Mouse (Mus musculus) liver, embryonic 13.5 days (tissue): Measurements from ENCODE around the gene Cacnb2. TPM values are rescaled to one million over a fixed set of nuclear protein-coding genes. Genes with fewer than 3 reads are reported as not detected.

Experiments used
- ATAC-seq: fragments of 200-750 bp; cut with Nextera tagmentation; 2 replicates; pipeline ENCODE4 v1.8.0; 2017; ENCODE audit warnings: low read depth, mild to moderate bottlenecking, moderate number of reproducible peaks, moderate library complexity
- DNase-seq: peaks from one replicate; pipeline ENCODE4 v3.0.0; 2022
- H3K27ac ChIP-seq: fragments of 300-500 bp; sonication (generic); 2 replicates; pipeline ENCODE4 v1.5.1; 2015; ENCODE audit warnings: moderate library complexity, mild to moderate bottlenecking, inconsistent platforms
- H3K27me3 ChIP-seq: fragments of 300-500 bp; sonication (generic); 2 replicates; pipeline ENCODE4 v1.6.1; 2015; ENCODE audit warnings: mild to moderate bottlenecking, inconsistent platforms
- H3K36me3 ChIP-seq: fragments of 300-500 bp; sonication (generic); 2 replicates; pipeline ENCODE4 v1.6.1; 2015; ENCODE audit warnings: mild to moderate bottlenecking, inconsistent platforms
- H3K4me1 ChIP-seq: fragments of 300-500 bp; sonication (generic); replicated peaks from 2 replicates; pipeline ENCODE4 v1.6.1; 2015; ENCODE audit warnings: inconsistent platforms
- H3K4me2 ChIP-seq: fragments of 300-500 bp; sonication (generic); 2 replicates; pipeline ENCODE4 v1.6.1; 2015; ENCODE audit warnings: inconsistent platforms, mild to moderate bottlenecking, moderate library complexity
- H3K4me3 ChIP-seq: fragments of 300-500 bp; sonication (generic); replicated peaks from 2 replicates; pipeline ENCODE4 v1.5.1; 2015; ENCODE audit warnings: mild to moderate bottlenecking, inconsistent platforms
- H3K9ac ChIP-seq: fragments of 300-500 bp; sonication (generic); 2 replicates; pipeline ENCODE4 v1.6.1; 2015; ENCODE audit warnings: mild to moderate bottlenecking, inconsistent platforms
- H3K9me3 ChIP-seq: fragments of 300-500 bp; sonication (generic); replicated peaks from 2 replicates; pipeline ENCODE4 v1.6.1; 2016; ENCODE audit warnings: inconsistent platforms
- WGBS: fragments of 180-500 bp; shearing (Covaris S2); methylation state at CpG from one replicate; pipeline ENCODE4 v1.1.7; 2015; ENCODE audit not compliant: insufficient replicate concordance; 5-methylcytosine and 5-hydroxymethylcytosine counted together
- polyA plus RNA-seq: library from polyadenylated mRNA; unstranded; fragments of >200 nt; fragmentation: Nextera tagmentation; extraction: Ambion mirVana; gene quantifications from 2 replicates; pipeline ENCODE4 v1.2.1, GENCODE M21; 2015

Cacnb2 gene
- polyA plus RNA-seq, 1 experiment from 2014 or later, result 0.30 TPM

DNA sequence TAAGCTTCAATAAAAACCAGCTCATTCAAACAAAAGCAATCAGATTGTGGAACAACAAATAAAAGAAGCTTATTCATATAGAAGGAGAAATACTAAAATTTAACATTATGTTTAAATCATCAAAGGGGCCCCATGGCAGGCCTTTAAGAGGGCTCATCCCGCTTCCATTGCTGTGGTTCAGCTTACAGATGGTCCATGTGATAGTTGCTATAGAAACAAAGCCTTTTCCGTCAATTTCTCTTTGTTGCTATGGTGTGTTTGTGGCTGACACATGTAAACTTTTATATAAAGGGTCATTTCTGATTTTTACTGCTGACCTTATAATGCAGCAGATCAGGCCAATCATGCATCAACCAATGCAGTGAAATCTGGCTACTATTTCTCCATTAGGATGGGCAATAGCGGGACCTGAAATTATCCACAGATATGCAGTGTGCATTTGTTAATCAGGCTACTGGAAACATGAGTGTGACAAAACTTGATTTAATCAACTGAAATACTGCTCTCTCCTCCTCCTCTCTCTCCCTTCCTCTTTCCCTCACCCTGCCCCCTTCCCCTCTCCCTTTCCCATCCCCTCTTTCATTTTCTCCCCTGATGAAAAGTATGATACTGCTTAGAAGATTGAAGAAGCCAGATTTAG is 54.4 kb downstream of the Cacnb2 start:
- Histone ChIP-seq H3K4me2 (no peak overlapping the region), H3K27ac (no peak overlapping the region), H3K4me3 (no peak overlapping the region), H3K9me3 (no peaks in the 10 kb centered on the region), H3K9ac (no peak overlapping the region), H3K36me3 (no peaks in the 10 kb centered on the region), H3K4me1 (no peaks in the 10 kb centered on the region), H3K27me3 (no peaks in the 10 kb centered on the region)
- ATAC-seq, result no peak
- WGBS, result 60% methylated on average over 3 of the region's 3 CpGs
- no peak for DNase-seq

DNA sequence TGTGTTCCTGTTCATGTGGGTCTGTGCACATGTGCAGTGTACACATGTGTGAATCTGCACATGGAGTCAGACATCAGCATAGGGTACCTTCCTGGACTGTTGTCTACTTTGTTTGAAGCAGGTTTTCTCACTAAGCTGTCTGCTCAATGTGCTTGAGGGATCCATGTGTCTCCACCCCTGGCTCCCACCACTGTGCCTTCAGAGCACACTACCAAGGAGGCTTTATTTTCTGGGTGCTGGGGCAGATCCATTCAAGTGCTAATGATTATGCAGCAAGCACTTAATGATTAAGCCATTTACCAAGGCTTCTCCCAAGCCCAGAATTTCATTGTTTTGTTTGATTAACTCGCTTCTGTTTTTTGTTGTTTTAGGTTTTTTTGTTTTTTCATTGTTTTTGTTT is 62.3 kb downstream of the Cacnb2 start:
- Histone ChIP-seq H3K9me3 (no peaks in the 10 kb centered on the region), H3K4me2 (no peak overlapping the region), H3K9ac (no peak overlapping the region), H3K27me3 (no peaks in the 10 kb centered on the region), H3K4me1 (no peaks in the 10 kb centered on the region), H3K36me3 (no peaks in the 10 kb centered on the region), H3K4me3 (no peak overlapping the region), H3K27ac (no peak overlapping the region)
- DNase-seq (no peak), ATAC-seq (no peak)
- WGBS, result 45% methylated on average over 1 of the region's 1 CpGs

DNA sequence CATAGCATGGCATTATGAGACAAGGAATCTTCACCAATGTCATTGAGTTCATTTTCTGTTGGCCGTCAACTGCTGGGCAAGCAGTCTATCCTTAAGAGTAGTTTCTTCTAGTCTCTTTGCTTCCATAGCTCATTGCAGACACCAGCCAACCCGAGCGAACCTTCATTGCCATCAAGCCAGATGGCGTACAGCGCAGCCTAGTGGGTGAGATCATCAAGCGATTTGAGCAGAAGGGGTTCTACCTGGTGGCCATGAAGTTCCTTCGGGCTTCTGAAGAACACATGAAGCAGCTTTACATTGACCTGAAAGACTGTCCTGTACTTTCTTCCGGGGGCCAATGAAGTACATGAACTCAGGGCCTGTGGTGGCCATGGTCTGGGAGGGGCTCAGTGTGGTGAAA is 69.2 kb downstream of the Cacnb2 start:
- Histone ChIP-seq H3K4me1 (no peaks in the 10 kb centered on the region), H3K27ac (no peak overlapping the region), H3K4me3 (no peak overlapping the region), H3K36me3 (no peaks in the 10 kb centered on the region), H3K4me2 (no peak overlapping the region), H3K27me3 (no peaks in the 10 kb centered on the region), H3K9ac (no peak overlapping the region), H3K9me3 (no peaks in the 10 kb centered on the region)
- no peak for DNase-seq
- ATAC-seq, result no peak
- 73% methylated on average over 8 of the region's 8 CpGs for WGBS

DNA sequence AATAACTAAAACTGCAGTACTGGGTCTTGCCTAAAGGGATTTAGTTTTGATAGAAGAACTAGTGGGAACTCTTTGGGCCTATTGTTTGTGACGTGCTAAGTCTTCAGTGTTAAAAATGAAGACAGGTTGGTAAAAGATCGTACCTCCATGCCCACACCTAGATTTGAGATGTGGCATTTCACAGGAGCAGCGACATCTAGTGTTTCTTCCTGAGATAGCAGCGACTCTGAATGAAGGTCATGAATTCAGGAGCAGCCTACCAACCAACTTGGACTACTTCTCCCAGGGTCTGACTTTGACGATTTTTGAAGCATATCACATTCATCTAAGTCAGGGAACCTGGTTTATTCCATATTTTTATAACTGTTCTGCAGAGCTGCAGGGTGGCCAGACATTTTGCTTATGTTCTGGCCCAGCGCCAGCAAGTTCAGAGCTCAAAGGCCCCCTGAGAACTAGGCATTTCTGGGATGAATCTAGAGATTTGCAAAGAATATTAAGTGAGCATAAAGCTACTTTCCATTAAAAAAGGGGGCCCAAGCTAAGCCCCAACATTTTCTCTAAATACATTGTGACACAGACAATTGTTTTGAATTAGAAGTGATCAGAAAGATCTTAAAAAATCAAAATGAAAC is 74.1 kb downstream of the Cacnb2 start:
- ATAC-seq, result no peak
- WGBS, result 17% methylated on average over 6 of the region's 6 CpGs

DNA sequence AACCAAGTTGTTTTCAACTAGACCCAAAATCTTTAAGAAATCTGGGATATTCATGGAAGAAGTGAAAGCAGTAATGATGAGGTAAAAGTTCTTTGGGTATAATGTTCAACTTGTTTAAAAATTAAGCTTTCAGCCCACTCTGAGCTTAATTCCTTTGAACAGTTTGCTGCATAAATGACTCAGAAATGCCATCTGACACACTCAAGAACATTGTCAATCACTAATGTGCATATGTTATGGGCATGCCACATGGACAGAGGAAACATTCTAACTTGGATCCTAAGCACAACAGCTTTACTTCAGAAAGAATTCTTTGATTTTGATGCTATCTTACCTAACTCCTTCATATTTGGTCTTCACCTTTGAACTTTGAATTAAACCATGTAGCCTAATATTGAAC is 81.3 kb downstream of the Cacnb2 start:
- Histone ChIP-seq H3K4me3 (no peak overlapping the region), H3K9me3 (no peaks in the 10 kb centered on the region), H3K4me2 (no peak overlapping the region), H3K27ac (no peak overlapping the region), H3K9ac (no peak overlapping the region), H3K4me1 (no peaks in the 10 kb centered on the region), H3K27me3 (no peaks in the 10 kb centered on the region), H3K36me3 (no peaks in the 10 kb centered on the region)
- DNase-seq (no peak), ATAC-seq (no peak)

More for the DNA sequence above, 74.1 kb downstream of the Cacnb2 start:
- Histone ChIP-seq H3K36me3 (no peaks in the 10 kb centered on the region), H3K27ac (no peak overlapping the region), H3K4me1 (no peaks in the 10 kb centered on the region), H3K9ac (no peak overlapping the region), H3K9me3 (no peaks in the 10 kb centered on the region), H3K4me3 (no peak overlapping the region), H3K27me3 (no peaks in the 10 kb centered on the region), H3K4me2 (no peak overlapping the region)
- DNase-seq, result no peak

DNA sequence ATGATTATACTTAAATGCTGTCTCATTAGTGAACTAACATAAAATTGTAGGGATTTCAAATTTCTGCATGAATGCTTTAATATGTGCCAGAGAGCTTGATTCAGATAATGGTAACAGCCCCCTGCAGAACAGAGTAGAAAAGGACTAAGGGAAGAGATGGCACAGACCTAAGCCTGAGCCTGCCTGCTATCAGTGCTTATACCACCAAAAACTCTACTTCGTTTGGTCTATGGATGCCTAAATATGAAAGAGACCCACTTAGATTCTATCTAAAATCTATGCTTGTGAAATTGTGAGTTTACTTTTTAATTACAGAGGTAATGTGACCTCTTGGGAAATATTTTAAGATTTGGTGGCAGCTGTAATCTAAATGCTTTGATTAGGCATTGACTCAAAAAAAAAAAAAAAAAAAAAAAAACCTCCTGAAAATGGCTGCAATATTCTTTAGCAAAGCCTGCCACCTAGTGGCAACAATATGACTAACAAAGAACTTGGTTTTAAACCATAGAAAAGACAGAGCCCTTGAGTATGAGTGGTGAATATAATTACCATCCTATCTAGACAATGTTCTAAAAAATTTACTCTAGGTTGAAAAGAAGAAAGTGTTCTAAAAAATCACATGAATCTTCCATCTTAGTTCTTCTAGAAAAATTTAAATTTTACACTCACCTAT is 100.2 kb downstream of the Cacnb2 start:
- DNase-seq (no peak), ATAC-seq (no peak)

DNA sequence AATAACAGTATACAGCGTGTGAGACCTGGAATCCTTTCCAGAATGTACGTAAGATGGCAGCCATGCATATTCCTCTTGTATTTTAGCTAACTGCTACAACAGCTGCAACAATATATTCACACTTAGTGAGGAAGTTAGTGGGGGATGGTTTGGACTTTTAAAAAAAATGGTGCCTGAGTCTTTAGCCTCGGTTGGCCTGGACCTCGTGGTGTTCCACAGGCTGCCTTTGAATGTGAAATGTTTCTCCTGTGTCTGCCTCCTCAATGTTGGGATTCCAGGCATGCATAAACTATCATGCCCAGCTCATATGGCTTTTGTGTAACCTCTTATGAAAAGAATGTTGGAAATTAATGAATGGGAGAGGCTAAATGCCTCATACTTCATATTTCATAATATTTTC is 100.8 kb downstream of the Cacnb2 start:
- Histone ChIP-seq H3K9me3 (no peaks in the 10 kb centered on the region), H3K4me3 (no peak overlapping the region), H3K36me3 (no peaks in the 10 kb centered on the region), H3K4me2 (no peak overlapping the region), H3K9ac (no peak overlapping the region), H3K4me1 (no peaks in the 10 kb centered on the region), H3K27me3 (no peaks in the 10 kb centered on the region), H3K27ac (no peak overlapping the region)
- DNase-seq (no peak), ATAC-seq (no peak)
- WGBS, result 61% methylated on average over 4 of the region's 4 CpGs

More for the DNA sequence above, 100.2 kb downstream of the Cacnb2 start:
- H3K4me3 ChIP-seq, result no peak overlapping the region
- H3K36me3 ChIP-seq, result no peaks in the 10 kb centered on the region
- no peaks in the 10 kb centered on the region for H3K4me1 ChIP-seq
- no peaks in the 10 kb centered on the region for H3K9me3 ChIP-seq
- WGBS, result 50% methylated on average over 1 of the region's 1 CpGs
- H3K27me3 ChIP-seq, result no peaks in the 10 kb centered on the region
- no peak overlapping the region for H3K27ac ChIP-seq
- H3K4me2 ChIP-seq, result no peak overlapping the region
- no peak overlapping the region for H3K9ac ChIP-seq

DNA sequence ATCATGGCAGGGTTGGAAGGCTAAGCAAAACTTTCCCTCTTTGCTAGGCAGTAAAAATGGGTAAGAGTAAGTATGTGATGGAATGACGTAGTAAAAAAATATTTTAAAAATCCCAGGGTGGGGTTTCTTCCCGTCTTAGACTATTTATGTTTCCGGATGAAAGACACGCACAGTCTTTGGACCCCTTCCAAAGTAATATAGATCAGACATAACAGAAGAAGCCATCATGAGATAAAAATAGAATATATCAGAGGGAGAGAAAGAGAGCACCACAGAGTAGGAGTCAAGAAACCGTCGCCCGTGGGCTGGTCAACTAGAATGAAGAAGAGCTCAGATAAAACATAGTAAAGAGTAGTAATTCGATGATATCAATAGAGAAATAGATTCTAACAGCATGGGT is 107.4 kb downstream of the Cacnb2 start:
- no peaks in the 10 kb centered on the region for H3K27me3 ChIP-seq
- H3K4me1 ChIP-seq, result no peaks in the 10 kb centered on the region
- no peak overlapping the region for H3K27ac ChIP-seq
- H3K4me2 ChIP-seq, result no peak overlapping the region
- WGBS, result 73% methylated on average over 8 of the region's 8 CpGs
- no peak overlapping the region for H3K4me3 ChIP-seq
- no peak overlapping the region for H3K9ac ChIP-seq
- H3K36me3 ChIP-seq, result no peaks in the 10 kb centered on the region
- ATAC-seq (no peak), DNase-seq (no peak)
- no peaks in the 10 kb centered on the region for H3K9me3 ChIP-seq

DNA sequence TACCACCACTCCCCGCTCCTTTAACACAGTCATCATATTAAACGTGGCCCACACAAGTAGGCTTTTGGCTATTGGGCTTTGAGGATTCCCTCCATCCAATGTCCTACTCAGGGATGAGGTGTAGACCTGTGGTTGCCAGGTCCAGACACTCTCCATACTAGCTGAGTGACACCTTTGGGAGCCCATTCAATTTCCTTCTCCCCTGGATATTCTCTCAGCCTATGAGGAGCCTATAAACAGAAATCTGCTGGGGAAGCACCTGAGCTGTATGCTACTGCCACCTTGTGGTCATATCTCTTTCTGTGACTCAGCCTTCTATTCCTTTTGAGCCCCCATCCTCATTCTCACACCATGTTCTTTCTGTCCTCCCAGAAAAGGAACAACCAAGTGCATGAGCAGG is 108.9 kb downstream of the Cacnb2 start:
- WGBS, result 65% methylated on average over 2 of the region's 2 CpGs
- no peak overlapping the region for H3K27ac ChIP-seq
- no peak for DNase-seq

DNA sequence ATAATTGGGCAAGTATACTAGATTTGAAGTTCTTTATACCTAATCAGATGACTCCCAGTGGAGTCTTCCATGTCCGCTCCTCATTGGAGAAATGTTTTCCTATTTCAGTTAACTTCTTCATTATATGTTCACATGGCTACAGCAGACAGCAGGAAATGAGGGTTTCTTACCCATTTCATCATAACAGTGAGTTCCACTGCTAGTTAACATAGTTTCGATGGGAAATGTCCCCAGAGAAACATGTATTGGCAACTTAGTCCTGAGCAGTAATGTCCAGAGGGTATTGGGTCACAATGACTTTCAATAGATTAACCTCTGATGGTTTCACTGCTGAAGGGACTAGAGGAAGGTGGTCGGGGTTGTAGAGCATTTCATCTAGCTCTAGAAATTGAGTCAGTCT is 110.2 kb downstream of the Cacnb2 start:
- DNase-seq, result no peak
- Histone ChIP-seq H3K27me3 (no peaks in the 10 kb centered on the region), H3K27ac (no peak overlapping the region), H3K4me2 (no peak overlapping the region), H3K9ac (no peak overlapping the region), H3K4me3 (no peak overlapping the region), H3K4me1 (no peaks in the 10 kb centered on the region), H3K9me3 (no peaks in the 10 kb centered on the region), H3K36me3 (no peaks in the 10 kb centered on the region)
- 59% methylated on average over 3 of the region's 3 CpGs for WGBS
- no peak for ATAC-seq

More for the DNA sequence above, 108.9 kb downstream of the Cacnb2 start:
- no peak overlapping the region for H3K9ac ChIP-seq
- H3K4me3 ChIP-seq, result no peak overlapping the region
- ATAC-seq, result no peak
- no peaks in the 10 kb centered on the region for H3K36me3 ChIP-seq
- H3K9me3 ChIP-seq, result no peaks in the 10 kb centered on the region
- no peaks in the 10 kb centered on the region for H3K27me3 ChIP-seq
- no peak overlapping the region for H3K4me2 ChIP-seq
- H3K4me1 ChIP-seq, result no peaks in the 10 kb centered on the region

DNA sequence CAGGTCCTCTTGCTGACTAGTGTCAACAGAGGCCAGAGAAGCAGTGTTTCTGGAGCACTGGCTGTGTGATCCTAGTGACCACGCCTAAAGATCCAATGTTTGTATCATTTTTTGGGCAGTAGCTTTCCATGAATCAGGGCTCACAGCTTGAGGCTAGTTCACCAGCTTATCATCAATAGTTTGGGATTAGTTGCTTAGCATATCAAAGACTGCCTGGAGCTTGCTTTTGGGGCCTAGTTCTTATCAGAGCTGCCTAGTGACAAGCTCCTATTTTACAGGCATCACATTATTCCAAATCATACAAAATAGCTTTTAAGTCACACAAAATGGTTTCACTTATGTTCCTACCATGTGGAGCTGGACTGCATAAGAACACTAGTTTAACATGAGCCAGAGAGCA is 113.8 kb downstream of the Cacnb2 start:
- Histone ChIP-seq H3K9ac (no peak overlapping the region), H3K4me2 (no peak overlapping the region), H3K9me3 (no peaks in the 10 kb centered on the region), H3K27ac (no peak overlapping the region), H3K4me1 (no peaks in the 10 kb centered on the region), H3K36me3 (no peaks in the 10 kb centered on the region), H3K27me3 (no peaks in the 10 kb centered on the region), H3K4me3 (no peak overlapping the region)
- no peak for DNase-seq
- 56% methylated on average over 1 of the region's 1 CpGs for WGBS
- ATAC-seq, result no peak
